Mouse (Mus musculus) myocyte (in vitro differentiated cells): ENCODE measurements around the gene Pde4a. TPM values are rescaled to one million over a fixed set of nuclear protein-coding genes. Genes with fewer than 3 reads are reported as not detected.

Experiments
- H3K27me3 ChIP-seq: one replicate; pipeline ENCODE4 v1.6.1; 2011; ENCODE audit not compliant: control insufficient read depth, insufficient read depth, insufficient read length
- H3K36me3 ChIP-seq: one replicate; pipeline ENCODE4 v1.6.1; 2011; ENCODE audit not compliant: control insufficient read depth, insufficient read depth
- H3K4me2 ChIP-seq: one replicate; pipeline ENCODE4 v1.6.1; 2011; ENCODE audit warnings: low read depth, control low read depth
- H3K4me3 ChIP-seq: one replicate; pipeline ENCODE4 v1.5.1; 2011; ENCODE audit warnings: mild to moderate bottlenecking, control low read depth, moderate library complexity
- H3K79me2 ChIP-seq: one replicate; pipeline ENCODE4 v1.6.1; 2011; ENCODE audit not compliant: control insufficient read depth, insufficient read depth
- H3ac ChIP-seq: one replicate; pipeline ENCODE4 v1.6.1; 2011; ENCODE audit not compliant: control insufficient read depth, insufficient read length
- CEBPB ChIP-seq: IDR thresholded peaks from 2 replicates; pipeline ENCODE4 v1.6.1; 2011; ENCODE audit warnings: mild to moderate bottlenecking, moderate library complexity; ENCODE audit not compliant: poor library complexity, insufficient read depth, severe bottlenecking
- E2F4 ChIP-seq: IDR thresholded peaks from one replicate; pipeline ENCODE4 v1.6.1; 2011; ENCODE audit warnings: mild to moderate bottlenecking, control low read depth, moderate library complexity; ENCODE audit not compliant: insufficient read depth
- MAX ChIP-seq: IDR thresholded peaks from one replicate; pipeline ENCODE4 v1.6.1; 2011; ENCODE audit warnings: low read depth, mild to moderate bottlenecking, control low read depth
- MYOD1 ChIP-seq, 3 experiments: IDR thresholded peaks; one replicate each; pipeline ENCODE4 v1.6.1; 2011; ENCODE audit warnings: control low read depth in 2 of 3, low read depth in 2 of 3, mild to moderate bottlenecking in 2 of 3, moderate library complexity in 1 of 3; ENCODE audit not compliant: insufficient read length in 2 of 3, control insufficient read depth in 1 of 3
- MYOG ChIP-seq, 3 experiments: IDR thresholded peaks; one replicate each; pipeline ENCODE4 v1.6.1; 2011; ENCODE audit warnings: control low read depth in 2 of 3, low read depth in 2 of 3, mild to moderate bottlenecking in 2 of 3; ENCODE audit not compliant: insufficient read length in 2 of 3, control insufficient read depth in 1 of 3, insufficient read depth in 1 of 3
- POLR2A ChIP-seq: IDR thresholded peaks from one replicate; pipeline ENCODE4 v1.6.1; 2011; ENCODE audit warnings: low read depth, mild to moderate bottlenecking, control low read depth, moderate library complexity; ENCODE audit not compliant: insufficient read length
- POLR2AphosphoS2 ChIP-seq: IDR thresholded peaks from one replicate; pipeline ENCODE4 v1.6.1; 2011; ENCODE audit warnings: low read depth, control low read depth; ENCODE audit not compliant: insufficient read length
- REST ChIP-seq: IDR thresholded peaks from one replicate; pipeline ENCODE4 v1.6.1; 2011; ENCODE audit warnings: mild to moderate bottlenecking, control low read depth, moderate library complexity; ENCODE audit not compliant: insufficient read depth, insufficient read length
- SRF ChIP-seq: IDR thresholded peaks from one replicate; pipeline ENCODE4 v1.6.1; 2011; ENCODE audit warnings: low read depth; ENCODE audit not compliant: control insufficient read depth, insufficient read length
- TCF12 ChIP-seq: IDR thresholded peaks from one replicate; pipeline ENCODE4 v1.6.1; 2011; ENCODE audit warnings: mild to moderate bottlenecking, control low read depth; ENCODE audit not compliant: poor library complexity, insufficient read depth, severe bottlenecking
- TCF3 ChIP-seq: IDR thresholded peaks from one replicate; pipeline ENCODE4 v1.6.1; 2011; ENCODE audit warnings: low read depth, control low read depth; ENCODE audit not compliant: insufficient read length
- USF1 ChIP-seq: IDR thresholded peaks from one replicate; pipeline ENCODE4 v1.6.1; 2011; ENCODE audit warnings: low read depth, mild to moderate bottlenecking, control low read depth, moderate library complexity
- polyA plus RNA-seq: library from polyadenylated mRNA; unstranded; fragments of >200 nt; fragmentation: generic; extraction: Trizol; gene quantifications from one replicate; pipeline ENCODE4 v1.2.1, GENCODE M21; 2012; ENCODE audit warnings: missing spikeins

Gene Pde4a
- polyA plus RNA-seq, 1 experiment: 3.6 TPM

DNA sequence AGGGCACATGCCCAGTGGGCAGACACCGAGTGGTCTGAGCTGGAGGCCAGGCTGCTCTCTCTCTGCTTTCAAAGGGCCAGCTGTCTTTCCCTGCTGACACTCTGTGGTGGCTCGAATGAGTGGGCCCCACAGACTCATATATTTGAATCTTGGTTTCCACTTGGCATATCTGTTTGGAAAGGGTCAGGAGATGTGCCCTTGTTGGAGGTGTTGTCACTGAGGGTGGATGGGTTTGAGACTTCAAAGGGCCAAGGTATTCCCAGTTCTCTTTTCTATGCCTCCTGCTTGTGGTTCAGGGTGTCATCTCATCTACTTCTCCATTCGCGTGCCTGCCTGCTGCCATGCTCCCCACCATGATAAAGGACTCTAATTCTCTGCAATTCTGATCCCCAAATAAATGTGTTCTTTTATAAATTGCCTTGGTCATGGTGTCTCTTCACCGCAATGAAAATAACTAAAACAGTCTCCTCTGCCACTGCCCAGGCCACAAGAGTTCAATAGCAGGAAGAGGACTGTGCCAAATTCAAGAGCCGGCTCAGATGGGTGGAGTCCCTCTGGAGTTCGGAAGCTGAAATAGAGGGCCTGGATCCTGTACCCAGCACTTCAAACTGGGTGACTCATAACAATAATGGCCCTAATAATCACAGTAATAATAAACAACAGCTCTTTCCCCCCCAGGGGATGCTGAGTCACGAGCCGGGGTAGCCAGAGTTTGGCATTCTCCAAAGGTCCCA lies 30.8 kb upstream of the Pde4a start:
- Histone ChIP-seq H3ac (no peak overlapping the region), H3K36me3 (peaks cover 4% of the 10 kb centered on the region), H3K4me3 (no peak overlapping the region), H3K4me2 (peak overlapping the region; percentile 71), H3K79me2 (no peaks in the 10 kb centered on the region), H3K27me3 (no peaks in the 10 kb centered on the region)
- TF ChIP-seq TCF3 (no peak), MYOD1 (IDR thresholded peaks at IDR 0.05; ENCODE audit: control insufficient read depth in 1 of 3, insufficient read length in 2 of 3, low read depth in 2 of 3) (peak in 2 of 3 experiments; percentile 32 to 65), MYOG (IDR thresholded peaks at IDR 0.05; ENCODE audit: control insufficient read depth in 1 of 3, insufficient read depth in 1 of 3, insufficient read length in 2 of 3, low read depth in 2 of 3) (peak in 1 of 3 experiments; percentile 56)

DNA sequence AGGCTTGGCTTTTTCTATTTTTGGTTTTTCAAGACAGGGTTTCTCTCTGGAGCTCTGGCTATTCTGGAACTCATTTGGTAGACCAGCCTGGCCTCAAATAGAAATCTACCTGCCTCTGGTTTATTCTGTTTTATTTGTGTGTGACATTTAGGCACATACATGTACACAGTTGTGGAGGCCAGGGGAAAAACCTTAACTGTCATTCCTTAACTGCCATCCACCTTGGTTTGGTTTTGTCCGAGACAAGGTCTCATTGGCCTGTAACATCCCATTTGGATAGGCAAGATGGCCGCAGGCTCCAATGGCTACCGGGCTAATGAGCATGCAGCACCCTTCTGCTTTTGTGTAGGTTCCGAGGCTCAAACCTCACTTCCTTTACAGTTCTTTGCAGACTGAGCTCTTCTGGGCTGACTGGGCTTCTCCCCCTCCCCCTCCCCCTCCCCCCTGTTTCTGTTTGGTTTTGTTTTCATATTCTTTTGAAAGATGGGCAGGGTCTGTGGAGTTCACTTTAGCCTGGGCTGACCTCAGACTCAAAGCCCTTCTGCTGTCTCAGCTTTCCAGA lies 30.1 kb upstream of the Pde4a start:
- Histone ChIP-seq H3K36me3 (peaks cover 4% of the 10 kb centered on the region), H3ac (no peak overlapping the region), H3K4me3 (no peak overlapping the region), H3K79me2 (no peaks in the 10 kb centered on the region), H3K27me3 (no peaks in the 10 kb centered on the region), H3K4me2 (peak overlapping the region; percentile 71)
- no peak for TF ChIP-seq TCF3

GRCm38 (mm10) chr9:21135941-21136381 lies 29.6 kb upstream of the Pde4a start:
- Histone ChIP-seq H3K4me2 (no peak overlapping the region), H3K79me2 (no peaks in the 10 kb centered on the region), H3ac (no peak overlapping the region), H3K4me3 (no peak overlapping the region), H3K36me3 (peaks cover 4% of the 10 kb centered on the region), H3K27me3 (no peaks in the 10 kb centered on the region)
- no peak for TF ChIP-seq MYOD1 (IDR thresholded peaks at IDR 0.05; ENCODE audit: control insufficient read depth in 1 of 3, insufficient read length in 2 of 3, low read depth in 2 of 3)
- no peak for TF ChIP-seq TCF3
- no peak for TF ChIP-seq MAX
- TF ChIP-seq CEBPB: no peak
- no peak for TF ChIP-seq REST
- TF ChIP-seq USF1: no peak

DNA sequence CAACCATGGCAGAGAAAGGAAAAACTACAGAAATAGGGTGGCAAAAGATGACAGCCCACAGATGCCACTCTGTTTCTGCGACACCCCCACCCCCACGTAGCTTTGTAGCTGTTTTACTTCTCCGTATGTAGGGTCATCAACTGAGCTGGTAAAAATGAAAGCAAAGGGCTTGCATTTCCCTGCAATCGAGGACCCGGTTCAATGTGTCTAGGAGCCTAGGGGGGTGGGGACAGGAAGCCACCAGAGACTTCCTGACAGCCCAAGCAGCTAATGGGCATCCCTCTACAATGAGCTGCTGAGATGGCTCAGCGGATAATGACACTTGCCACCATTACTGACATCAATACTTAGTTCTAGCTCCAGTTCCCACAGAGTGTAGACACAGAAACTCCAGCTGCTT lies 29.1 kb upstream of the Pde4a start:
- Histone ChIP-seq H3K36me3 (peaks cover 6% of the 10 kb centered on the region), H3K4me3 (no peak overlapping the region), H3ac (no peak overlapping the region), H3K27me3 (no peaks in the 10 kb centered on the region), H3K4me2 (no peak overlapping the region), H3K79me2 (no peaks in the 10 kb centered on the region)
- TF ChIP-seq REST (no peak), MYOD1 (IDR thresholded peaks at IDR 0.05; ENCODE audit: control insufficient read depth in 1 of 3, insufficient read length in 2 of 3, low read depth in 2 of 3) (no peak), CEBPB (no peak), USF1 (no peak), POLR2A (no peak), TCF3 (no peak), E2F4 (no peak), MAX (no peak), MYOG (IDR thresholded peaks at IDR 0.05; ENCODE audit: control insufficient read depth in 1 of 3, insufficient read depth in 1 of 3, insufficient read length in 2 of 3, low read depth in 2 of 3) (no peak), SRF (no peak), POLR2AphosphoS2 (no peak), TCF12 (no peak)

- no peaks in the 10 kb centered on the region for H3K79me2 ChIP-seq
- H3K4me2 ChIP-seq: no peak overlapping the region
- peaks cover 14% of the 10 kb centered on the region for H3K36me3 ChIP-seq
- H3K4me3 ChIP-seq: no peak overlapping the region
- no peaks in the 10 kb centered on the region for H3K27me3 ChIP-seq
- no peak overlapping the region for H3ac ChIP-seq
- TF ChIP-seq TCF3: no peak
- no peak for TF ChIP-seq TCF12
- no peak for TF ChIP-seq MAX
- no peak for TF ChIP-seq MYOD1 (IDR thresholded peaks at IDR 0.05; ENCODE audit: control insufficient read depth in 1 of 3, insufficient read length in 2 of 3, low read depth in 2 of 3)
- no peak for TF ChIP-seq MYOG (IDR thresholded peaks at IDR 0.05; ENCODE audit: control insufficient read depth in 1 of 3, insufficient read depth in 1 of 3, insufficient read length in 2 of 3, low read depth in 2 of 3)
- no peak for TF ChIP-seq POLR2A
- TF ChIP-seq REST: no peak
- no peak for TF ChIP-seq USF1
- no peak for TF ChIP-seq POLR2AphosphoS2
- no peak for TF ChIP-seq CEBPB
- no peak for TF ChIP-seq E2F4
Observed at GRCm38 (mm10) chr9:21137229-21137628, 28.3 kb upstream of the Pde4a start.
